Mouse (Mus musculus) MEL (cell line): Measurements from ENCODE around the gene Arap1. TPM values are rescaled to one million over a fixed set of nuclear protein-coding genes. Genes with fewer than 3 reads are reported as not detected.

Source experiments
- DNase-seq: peaks from one replicate; pipeline ENCODE4 v3.0.0; 2011; ENCODE audit warnings: low read depth, low spot score
- H3K27ac ChIP-seq: 2 replicates; pipeline ENCODE4 v1.5.1; 2012; ENCODE audit warnings: low read depth, mild to moderate bottlenecking, control low read depth, low read length, moderate library complexity; ENCODE audit not compliant: control insufficient read depth
- H3K27me3 ChIP-seq, 2 experiments: fragments of 150-350 bp in 1 of 2; sonication (generic) in 1 of 2; 2 replicates each; pipeline ENCODE4 v1.6.1; 2012; ENCODE audit warnings: low read length in 2 of 2, mild to moderate bottlenecking in 2 of 2, improper control_type of control experiment in 1 of 2, moderate library complexity in 1 of 2; ENCODE audit not compliant: insufficient read depth in 2 of 2, control insufficient read depth in 1 of 2
- H3K36me3 ChIP-seq, 2 experiments: 2 replicates each; pipeline ENCODE4 v1.6.1; 2012 to 2014; ENCODE audit warnings: low read length in 2 of 2, improper control_type of control experiment in 1 of 2, inconsistent platforms in 1 of 2, mild to moderate bottlenecking in 1 of 2; ENCODE audit not compliant: insufficient read depth in 2 of 2, control insufficient read depth in 1 of 2
- H3K4me1 ChIP-seq, 2 experiments: fragments of 150-350 bp in 1 of 2; sonication (generic) in 1 of 2; 2 replicates each; pipeline ENCODE4 v1.6.1; 2012; ENCODE audit warnings: low read length in 2 of 2, improper control_type of control experiment in 1 of 2, mild to moderate bottlenecking in 1 of 2; ENCODE audit not compliant: insufficient read depth in 2 of 2, control insufficient read depth in 1 of 2
- H3K4me3 ChIP-seq, 2 experiments: fragments of 150-350 bp in 1 of 2; sonication (generic) in 1 of 2; 2 replicates each; pipeline ENCODE4 v1.5.1; 2012; ENCODE audit warnings: low read depth in 2 of 2, low read length in 2 of 2, mild to moderate bottlenecking in 2 of 2, moderate library complexity in 2 of 2, control low read depth in 1 of 2, improper control_type of control experiment in 1 of 2; ENCODE audit not compliant: control insufficient read depth in 1 of 2, insufficient read depth in 1 of 2
- H3K79me2 ChIP-seq: 2 replicates; pipeline ENCODE4 v1.6.1; 2012; ENCODE audit warnings: mild to moderate bottlenecking, low read length, moderate library complexity; ENCODE audit not compliant: control insufficient read depth, poor library complexity, insufficient read depth
- H3K9ac ChIP-seq: 2 replicates; pipeline ENCODE4 v1.6.1; 2012; ENCODE audit warnings: low read depth, mild to moderate bottlenecking, control low read depth, low read length, moderate library complexity; ENCODE audit not compliant: control insufficient read depth, poor library complexity, severe bottlenecking
- H3K9me3 ChIP-seq: fragments of 150-350 bp; sonication (generic); replicated peaks from 2 replicates; pipeline ENCODE4 v1.6.1; 2012; ENCODE audit warnings: mild to moderate bottlenecking, low read length, improper control_type of control experiment, moderate library complexity; ENCODE audit not compliant: insufficient read depth
- CHD1 ChIP-seq: IDR thresholded peaks from 2 replicates; pipeline ENCODE4 v1.6.1; 2012; ENCODE audit warnings: low read depth, mild to moderate bottlenecking, inconsistent platforms, low read length, improper control_type of control experiment
- CTCF ChIP-seq, 3 experiments: IDR thresholded peaks in 2 of 3; conservative IDR thresholded peaks in 1 of 3; 2 replicates each; pipeline ENCODE4 v1.5.1; 2011 to 2012; ENCODE audit warnings: low read length in 3 of 3, low read depth in 2 of 3, mild to moderate bottlenecking in 2 of 3, improper control_type of control experiment in 1 of 3, inconsistent platforms in 1 of 3, mixed read lengths in 1 of 3, moderate library complexity in 1 of 3; ENCODE audit not compliant: control insufficient read depth in 1 of 3, insufficient read depth in 1 of 3, poor library complexity in 1 of 3, severe bottlenecking in 1 of 3
- ELF1 ChIP-seq: IDR thresholded peaks from 2 replicates; pipeline ENCODE4 v1.6.1; 2014; ENCODE audit warnings: low read depth, mild to moderate bottlenecking, inconsistent platforms, low read length, improper control_type of control experiment, moderate library complexity
- EP300 ChIP-seq, 2 experiments: IDR thresholded peaks; 2 replicates each; pipeline ENCODE4 v1.6.1; 2011; ENCODE audit warnings: improper control_type of control experiment in 2 of 2, low read length in 2 of 2, low read depth in 1 of 2, mild to moderate bottlenecking in 1 of 2
- GATA1 ChIP-seq: IDR thresholded peaks from 2 replicates; pipeline ENCODE4 v1.6.1; 2011; ENCODE audit warnings: low read depth, low read length, improper control_type of control experiment
- HCFC1 ChIP-seq: IDR thresholded peaks from 2 replicates; pipeline ENCODE4 v1.6.1; 2012; ENCODE audit warnings: low read depth, mild to moderate bottlenecking, inconsistent platforms, low read length, improper control_type of control experiment, moderate library complexity
- JUND ChIP-seq: IDR thresholded peaks from 2 replicates; pipeline ENCODE4 v1.6.1; 2011; ENCODE audit warnings: low read depth, mild to moderate bottlenecking, improper control_type of control experiment, low read length
- KAT2A ChIP-seq: conservative IDR thresholded peaks from 2 replicates; pipeline ENCODE4 v1.6.1; 2012; ENCODE audit warnings: low read depth, low read length, improper control_type of control experiment, inconsistent platforms
- MAFK ChIP-seq: IDR thresholded peaks from 2 replicates; pipeline ENCODE4 v1.6.1; 2011; ENCODE audit warnings: low read depth, mild to moderate bottlenecking, low read length, improper control_type of control experiment, borderline replicate concordance
- MAX ChIP-seq: IDR thresholded peaks from 2 replicates; pipeline ENCODE4 v1.6.1; 2011; ENCODE audit warnings: low read length, improper control_type of control experiment
- MEF2A ChIP-seq: IDR thresholded peaks from 2 replicates; pipeline ENCODE4 v1.6.1; 2014; ENCODE audit warnings: low read depth, mild to moderate bottlenecking, inconsistent platforms, low read length, improper control_type of control experiment; ENCODE audit not compliant: poor library complexity, insufficient replicate concordance, severe bottlenecking; ENCODE audit errors: extremely low read depth
- MYB ChIP-seq: IDR thresholded peaks from 2 replicates; pipeline ENCODE4 v1.6.1; 2011; ENCODE audit warnings: mild to moderate bottlenecking, low read depth, low read length, improper control_type of control experiment
- MYC ChIP-seq: IDR thresholded peaks from 2 replicates; pipeline ENCODE4 v1.6.1; 2011; ENCODE audit warnings: low read depth, mild to moderate bottlenecking, low read length, improper control_type of control experiment, moderate library complexity
- POLR2AphosphoS2 ChIP-seq: IDR thresholded peaks from 2 replicates; pipeline ENCODE4 v1.6.1; 2011; ENCODE audit warnings: low read length, improper control_type of control experiment
- RCOR1 ChIP-seq: IDR thresholded peaks from 2 replicates; pipeline ENCODE4 v1.6.1; 2012; ENCODE audit warnings: low read depth, mild to moderate bottlenecking, inconsistent platforms, low read length, improper control_type of control experiment
- SMC3 ChIP-seq: IDR thresholded peaks from 2 replicates; pipeline ENCODE4 v1.6.1; 2011; ENCODE audit warnings: low read depth, low read length, improper control_type of control experiment
- TAL1 ChIP-seq: IDR thresholded peaks from 2 replicates; pipeline ENCODE4 v1.6.1; 2012; ENCODE audit warnings: mild to moderate bottlenecking, inconsistent platforms, low read length, moderate library complexity, mixed read lengths
- UBTF ChIP-seq: IDR thresholded peaks from 2 replicates; pipeline ENCODE4 v1.6.1; 2012; ENCODE audit warnings: low read depth, mild to moderate bottlenecking, inconsistent platforms, low read length, improper control_type of control experiment, moderate library complexity, borderline replicate concordance; ENCODE audit not compliant: insufficient read depth
- USF1 ChIP-seq: IDR thresholded peaks from 2 replicates; pipeline ENCODE4 v1.6.1; 2014; ENCODE audit warnings: low read depth, mild to moderate bottlenecking, inconsistent platforms, low read length, improper control_type of control experiment, moderate library complexity
- USF2 ChIP-seq, 2 experiments: IDR thresholded peaks; 2 replicates each; pipeline ENCODE4 v1.6.1; 2011 to 2012; ENCODE audit warnings: improper control_type of control experiment in 2 of 2, low read length in 2 of 2, borderline replicate concordance in 1 of 2, inconsistent platforms in 1 of 2, low read depth in 1 of 2, mild to moderate bottlenecking in 1 of 2; ENCODE audit not compliant: insufficient read depth in 1 of 2
- ZC3H11A ChIP-seq: IDR thresholded peaks from 2 replicates; pipeline ENCODE4 v1.6.1; 2012; ENCODE audit warnings: low read depth, mild to moderate bottlenecking, inconsistent platforms, low read length, improper control_type of control experiment
- ZKSCAN1 ChIP-seq: IDR thresholded peaks from 2 replicates; pipeline ENCODE4 v1.6.1; 2012; ENCODE audit warnings: low read depth, mild to moderate bottlenecking, inconsistent platforms, low read length, improper control_type of control experiment, moderate library complexity
- polyA plus RNA-seq, 2 experiments: library from polyadenylated mRNA; stranded (reverse) in 1 of 2; unstranded in 1 of 2; fragments of >175 nt in 1 of 2; fragments of >200 nt in 1 of 2; gene quantifications; 2 replicates each; pipeline versions ENCODE4 v1.2.1 to v1.2.4; 2012; ENCODE audit warnings: low replicate concordance in 2 of 2, low read depth in 1 of 2; ENCODE audit not compliant: insufficient read length in 2 of 2, insufficient read depth in 1 of 2, missing spikeins in 1 of 2
- total RNA-seq: library from RNA; depleted of rRNA; stranded (reverse); fragments of 300-350 nt; gene quantifications from 2 replicates; pipeline ENCODE4 v1.2.3, GENCODE M21; 2012

Arap1 gene
- total and polyA plus RNA-seq, 3 experiments = 13.6 to 27.1 TPM; not detected in 1

DNA sequence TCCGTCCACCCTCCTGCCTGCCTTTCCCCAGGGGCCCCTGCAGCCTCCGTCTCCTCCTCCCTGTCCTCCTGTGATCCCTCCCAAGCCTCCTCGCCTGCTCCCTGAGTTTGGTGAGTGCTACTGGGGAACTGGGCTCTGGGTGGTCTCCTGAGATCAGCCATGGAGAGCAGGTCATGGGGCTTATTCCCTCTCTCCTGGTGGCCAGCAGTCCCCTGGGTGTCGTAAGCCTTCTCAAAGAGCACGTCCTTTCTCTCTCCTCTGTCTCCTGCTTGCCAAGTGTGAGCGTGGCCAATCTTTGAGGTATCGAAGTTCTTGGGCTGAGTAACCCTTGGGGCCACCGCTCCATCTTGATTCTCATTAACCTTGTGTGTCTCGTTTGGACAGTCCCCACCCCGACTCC, 37.1 kb downstream of the Arap1 start:
- no peaks in the 10 kb centered on the region for H3K9me3 ChIP-seq
- no peak overlapping the region for H3K27ac ChIP-seq
- H3K4me3 ChIP-seq = no peak overlapping the region
- H3K27me3 ChIP-seq = no peaks in the 10 kb centered on the region
- H3K9ac ChIP-seq = no peak overlapping the region
- DNase-seq = no peak
- H3K4me1 ChIP-seq = no peaks in the 10 kb centered on the region
- H3K36me3 ChIP-seq = no peaks in the 10 kb centered on the region; a peak in 1 of 4 replicates
- no peaks in the 10 kb centered on the region for H3K79me2 ChIP-seq
- no peak for TF ChIP-seq SMC3
- TF ChIP-seq EP300 (IDR thresholded peaks at IDR 0.05; ENCODE audit: low read depth in 1 of 2, low read length in 2 of 2) = no peak
- no peak for TF ChIP-seq HCFC1
- no peak for TF ChIP-seq ZC3H11A
- no peak for TF ChIP-seq KAT2A
- no peak for TF ChIP-seq MAFK
- no peak for TF ChIP-seq POLR2AphosphoS2
- no peak for TF ChIP-seq MYC
- no peak for TF ChIP-seq MEF2A
- TF ChIP-seq MAX = no peak

- Histone ChIP-seq H3K4me1 (no peaks in the 10 kb centered on the region), H3K9me3 (no peaks in the 10 kb centered on the region), H3K79me2 (no peaks in the 10 kb centered on the region), H3K4me3 (no peak overlapping the region), H3K27ac (no peak overlapping the region), H3K36me3 (no peaks in the 10 kb centered on the region; a peak in 1 of 4 replicates), H3K9ac (no peak overlapping the region), H3K27me3 (no peaks in the 10 kb centered on the region)
- no peak for DNase-seq
- TF ChIP-seq USF2 (IDR thresholded peaks at IDR 0.05; ENCODE audit: borderline replicate concordance in 1 of 2, insufficient read depth in 1 of 2, low read depth in 1 of 2, low read length in 2 of 2) = no peak
- TF ChIP-seq MEF2A = no peak
- TF ChIP-seq CHD1 = no peak
- TF ChIP-seq TAL1 = no peak
- no peak for TF ChIP-seq MAFK
- TF ChIP-seq MAX = no peak
- no peak for TF ChIP-seq UBTF
- no peak for TF ChIP-seq USF1
- no peak for TF ChIP-seq KAT2A
- no peak for TF ChIP-seq ELF1
- no peak for TF ChIP-seq GATA1
- no peak for TF ChIP-seq MYB
- no peak for TF ChIP-seq CTCF (IDR thresholded peaks at IDR 0.05 in 2 of 3, conservative IDR thresholded peaks at IDR 0.05 in 1 of 3; ENCODE audit: control insufficient read depth in 1 of 3, insufficient read depth in 1 of 3, low read depth in 2 of 3, low read length in 3 of 3, poor library complexity in 1 of 3, severe bottlenecking in 1 of 3)
- TF ChIP-seq ZKSCAN1 = no peak
- no peak for TF ChIP-seq RCOR1
- TF ChIP-seq JUND = no peak
- TF ChIP-seq, all 39 proteins: peak for 0
These were observed 37.5 kb downstream of the Arap1 start for GRCm38 (mm10) chr7:101385331-101385733.
